Mouse (Mus musculus) myocyte (in vitro differentiated cells): ENCODE measurements around the gene Myo15.

Experiments used
- CEBPB ChIP-seq: IDR thresholded peaks from 2 replicates; pipeline ENCODE4 v1.6.1; 2011; ENCODE audit warnings: mild to moderate bottlenecking, moderate library complexity; ENCODE audit not compliant: poor library complexity, insufficient read depth, severe bottlenecking
- E2F4 ChIP-seq: IDR thresholded peaks from one replicate; pipeline ENCODE4 v1.6.1; 2011; ENCODE audit warnings: mild to moderate bottlenecking, control low read depth, moderate library complexity; ENCODE audit not compliant: insufficient read depth
- MAX ChIP-seq: IDR thresholded peaks from one replicate; pipeline ENCODE4 v1.6.1; 2011; ENCODE audit warnings: low read depth, mild to moderate bottlenecking, control low read depth
- MYOG ChIP-seq, 3 experiments: IDR thresholded peaks; one replicate each; pipeline ENCODE4 v1.6.1; 2011; ENCODE audit warnings: control low read depth in 2 of 3, low read depth in 2 of 3, mild to moderate bottlenecking in 2 of 3; ENCODE audit not compliant: insufficient read length in 2 of 3, control insufficient read depth in 1 of 3, insufficient read depth in 1 of 3
- POLR2A ChIP-seq: IDR thresholded peaks from one replicate; pipeline ENCODE4 v1.6.1; 2011; ENCODE audit warnings: low read depth, mild to moderate bottlenecking, control low read depth, moderate library complexity; ENCODE audit not compliant: insufficient read length
- POLR2AphosphoS2 ChIP-seq: IDR thresholded peaks from one replicate; pipeline ENCODE4 v1.6.1; 2011; ENCODE audit warnings: low read depth, control low read depth; ENCODE audit not compliant: insufficient read length
- REST ChIP-seq: IDR thresholded peaks from one replicate; pipeline ENCODE4 v1.6.1; 2011; ENCODE audit warnings: mild to moderate bottlenecking, control low read depth, moderate library complexity; ENCODE audit not compliant: insufficient read depth, insufficient read length
- SRF ChIP-seq: IDR thresholded peaks from one replicate; pipeline ENCODE4 v1.6.1; 2011; ENCODE audit warnings: low read depth; ENCODE audit not compliant: control insufficient read depth, insufficient read length
- TCF12 ChIP-seq: IDR thresholded peaks from one replicate; pipeline ENCODE4 v1.6.1; 2011; ENCODE audit warnings: mild to moderate bottlenecking, control low read depth; ENCODE audit not compliant: poor library complexity, insufficient read depth, severe bottlenecking
- TCF3 ChIP-seq: IDR thresholded peaks from one replicate; pipeline ENCODE4 v1.6.1; 2011; ENCODE audit warnings: low read depth, control low read depth; ENCODE audit not compliant: insufficient read length
- USF1 ChIP-seq: IDR thresholded peaks from one replicate; pipeline ENCODE4 v1.6.1; 2011; ENCODE audit warnings: low read depth, mild to moderate bottlenecking, control low read depth, moderate library complexity

- TF ChIP-seq CEBPB (no peak), POLR2A (peak; percentile 77), E2F4 (peak; percentile 17), TCF3 (no peak), TCF12 (no peak), SRF (peak; percentile 51), MAX (no peak), POLR2AphosphoS2 (peak; percentile 63), MYOG (IDR thresholded peaks at IDR 0.05; ENCODE audit: control insufficient read depth in 1 of 3, insufficient read depth in 1 of 3, insufficient read length in 2 of 3, low read depth in 2 of 3) (no peak), USF1 (peak; percentile 57), REST (no peak)
These were observed 68.6 kb downstream of the Myo15 start for GRCm38 (mm10) chr11:60537468-60538347.
